25 mouse cellular contexts compared by ENCODE assay signal in the genomic region with DNA sequence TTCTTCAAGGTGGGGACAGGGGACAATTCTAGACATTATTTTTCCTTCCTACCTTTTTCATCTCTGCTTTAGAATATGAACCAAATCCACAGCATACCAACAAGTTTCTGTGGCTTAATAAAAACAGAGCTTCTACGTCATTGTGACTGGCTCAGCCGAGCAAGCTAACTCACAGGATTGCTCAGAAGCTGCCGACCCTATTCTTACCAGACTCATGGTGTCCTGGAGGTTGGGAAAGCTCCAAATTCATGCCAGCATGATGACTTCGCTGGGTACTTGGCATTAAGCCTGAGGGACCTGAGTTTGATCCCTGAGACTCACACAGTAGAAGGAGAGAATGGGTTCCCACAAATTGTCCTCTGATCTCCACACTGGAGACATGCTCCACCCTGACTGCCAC.
DNase-seq lines count a peak whose midpoint lies in the region; TF ChIP-seq lines count a peak whose summit lies in the region.
"Had no signal": no experiment of that assay in that cellular context is flagged by ENCODE, and none has a peak within 500 bp of the region (broad histone marks: within the 10 kb centered on the region; RNA-seq: fewer than 3 reads in every experiment).

No protein-coding gene starts in this region.

- H3K36me3 ChIP-seq in kidney, adult 2 months (ENCODE audit: control insufficient read depth, insufficient read depth, low read length) = no peaks in the 10 kb centered on the region
- H3K36me3 ChIP-seq: embryonic facial prominence, embryonic 13.5 days; forebrain, embryonic 12.5 days; limb, embryonic 13.5 days; liver, embryonic 12.5 days; midbrain, embryonic 12.5 days; neural tube, embryonic 13.5 days had no signal

- H3K4me3 ChIP-seq in kidney, adult 2 months (ENCODE audit: insufficient read depth, low read depth, low read length) = no peak overlapping the region
- H3K4me3 ChIP-seq: embryonic facial prominence, embryonic 13.5 days; erythroblast, embryonic 14.5 days; forebrain, embryonic 12.5 days; limb, embryonic 13.5 days; liver, embryonic 12.5 days; midbrain, embryonic 12.5 days; neural tube, embryonic 13.5 days had no signal

- peak; percentile 27 to 39 for DNase-seq in cerebellum, postnatal 10 days
- DNase-seq in cerebellum, adult 18-20 months = no peak
- peak; percentile 40 for DNase-seq in kidney, adult 2 months
- DNase-seq in kidney, postnatal 4 days = no peak
- DNase-seq in Muller cell, postnatal 12 days (ENCODE audit: inconsistent ontology term) = peak; percentile 73
- DNase-seq in fibroblast of lung, adult 2 months (ENCODE audit: low read depth) = peak; percentile 64
- DNase-seq in yolk sac, embryonic 10.5 days (ENCODE audit: low spot score) = no peak
- DNase-seq in kidney, adult 9 months = no peak
- DNase-seq: cerebellum, adult 8-10 months; gastrocnemius, postnatal 14 days; heart, postnatal 36 days; kidney, adult 11 months; layer of hippocampus, adult 9-11 months; liver, postnatal 0 days; lung, postnatal 36 days; thymus, postnatal 14 days had no signal

- TF ChIP-seq CTCF in kidney, adult 2 months (conservative IDR thresholded peaks at IDR 0.05; ENCODE audit: insufficient read depth, insufficient read length, low read depth, low read length) = no peak

- peaks cover 6% of the 10 kb centered on the region; the same call in 1 of the 2 replicates for H3K4me1 ChIP-seq in kidney, adult 2 months (ENCODE audit: control insufficient read depth, insufficient read depth, low read length)
- H3K4me1 ChIP-seq: liver, embryonic 12.5 days had no signal

- no peaks in the 10 kb centered on the region for H3K27me3 ChIP-seq in kidney, adult 2 months (replicated peaks; ENCODE audit: control insufficient read depth, insufficient read depth, low read length)
- H3K27me3 ChIP-seq: embryonic facial prominence, embryonic 13.5 days; forebrain, embryonic 12.5 days; limb, embryonic 13.5 days; liver, embryonic 12.5 days; megakaryocyte, embryonic 14.5 days; midbrain, embryonic 12.5 days; neural tube, embryonic 13.5 days; Patski had no signal

- no peak for TF ChIP-seq POLR2A in kidney, adult 2 months (IDR thresholded peaks at IDR 0.05; ENCODE audit: low read depth, low read length)

- WGBS in kidney, adult 2 months = 67% methylated on average over 4 of the region's 4 CpGs

- no peak overlapping the region for H3K27ac ChIP-seq in kidney, adult 2 months (ENCODE audit: insufficient read depth, low read depth, low read length)
- H3K27ac ChIP-seq: embryonic facial prominence, embryonic 13.5 days; forebrain, embryonic 12.5 days; limb, embryonic 13.5 days; liver, embryonic 12.5 days; midbrain, embryonic 12.5 days; neural tube, embryonic 13.5 days had no signal

Comparison
In these comparisons a context has a peak if more than half of its experiments do, and no peak if none do; other contexts are left out.
1. DNase-seq: peak in cerebellum, postnatal 10 days (2 of 2), kidney, adult 2 months (single experiment), Muller cell, postnatal 12 days (single experiment) and fibroblast of lung, adult 2 months (single experiment); none in cerebellum, adult 18-20 months (0 of 2), kidney, postnatal 4 days (0 of 2), yolk sac, embryonic 10.5 days (single experiment) and kidney, adult 9 months (single experiment).